Mouse (Mus musculus): ENCODE results near the gene Tjap1. TPM values are rescaled to one million over a fixed set of nuclear protein-coding genes. Genes with fewer than 3 reads are reported as not detected.

The Tjap1 gene
- 1.1 TPM for polyA plus RNA-seq (2014; fragmentation: Illumina TruSeq; extraction: RNeasy Lipid Tissue Mini Kit (QIAGEN cat#74804); ENCODE audit: low read depth, low replicate concordance)

GRCm38 (mm10) chr17:46282483-46283123 is at the start of gene Tjap1:
TSS of gene Tjap1 (minus strand) at chr17:46283026.

GRCm38 (mm10) chr17:46327906-46328534 is 45.2 kb upstream of the Tjap1 start, which contains the start of gene Abcc10:
TSS of gene Abcc10 (minus strand) at chr17:46328352.

GRCm38 (mm10) chr17:46297364-46298219 is 14.8 kb upstream of the Tjap1 start, which contains the start of gene Dlk2:
TSS of gene Dlk2 (plus strand) at chr17:46297421.

GRCm38 (mm10) chr17:46253452-46254084 is 29.3 kb downstream of the Tjap1 start, which contains the start of gene Lrrc73:
TSS of gene Lrrc73 (plus strand) at chr17:46253531.

GRCm38 (mm10) chr17:46247512-46248188 is 35.2 kb downstream of the Tjap1 start, which contains the start of the genes Polr1c and Yipf3:
TSS of gene Polr1c (minus strand) at chr17:46248054.
TSS of gene Yipf3 (plus strand) at chr17:46248080.

Other genes with a start within 250 kb of the Tjap1 start
- gene Mrps18a, start 172.0 kb downstream of the Tjap1 start, polyA plus RNA-seq (2014; fragmentation: Illumina TruSeq; extraction: RNeasy Lipid Tissue Mini Kit (QIAGEN cat#74804); ENCODE audit: low read depth, low replicate concordance): 20.5 TPM
- gene Rsph9, start 138.8 kb downstream of the Tjap1 start, polyA plus RNA-seq (2014; fragmentation: Illumina TruSeq; extraction: RNeasy Lipid Tissue Mini Kit (QIAGEN cat#74804); ENCODE audit: low read depth, low replicate concordance): not detected
- 1.5 TPM for gene Mad2l1bp, start 129.5 kb downstream of the Tjap1 start, polyA plus RNA-seq (2014; fragmentation: Illumina TruSeq; extraction: RNeasy Lipid Tissue Mini Kit (QIAGEN cat#74804); ENCODE audit: low read depth, low replicate concordance)
- 9.3 TPM for gene Gtpbp2, start 122.0 kb downstream of the Tjap1 start, polyA plus RNA-seq (2014; fragmentation: Illumina TruSeq; extraction: RNeasy Lipid Tissue Mini Kit (QIAGEN cat#74804); ENCODE audit: low read depth, low replicate concordance)
- gene Polh, start 80.4 kb downstream of the Tjap1 start, polyA plus RNA-seq (2014; fragmentation: Illumina TruSeq; extraction: RNeasy Lipid Tissue Mini Kit (QIAGEN cat#74804); ENCODE audit: low read depth, low replicate concordance): 35.7 TPM
- 41.4 TPM for gene Xpo5, start 80.2 kb downstream of the Tjap1 start, polyA plus RNA-seq (2014; fragmentation: Illumina TruSeq; extraction: RNeasy Lipid Tissue Mini Kit (QIAGEN cat#74804); ENCODE audit: low read depth, low replicate concordance)
- gene Polr1c, start 35.0 kb downstream of the Tjap1 start, polyA plus RNA-seq (2014; fragmentation: Illumina TruSeq; extraction: RNeasy Lipid Tissue Mini Kit (QIAGEN cat#74804); ENCODE audit: low read depth, low replicate concordance): 7.2 TPM
- 3.4 TPM for gene Yipf3, start 34.9 kb downstream of the Tjap1 start, polyA plus RNA-seq (2014; fragmentation: Illumina TruSeq; extraction: RNeasy Lipid Tissue Mini Kit (QIAGEN cat#74804); ENCODE audit: low read depth, low replicate concordance)
- gene Lrrc73, start 29.5 kb downstream of the Tjap1 start, polyA plus RNA-seq (2014; fragmentation: Illumina TruSeq; extraction: RNeasy Lipid Tissue Mini Kit (QIAGEN cat#74804); ENCODE audit: low read depth, low replicate concordance): not detected
- not detected for gene Dlk2, start 14.4 kb upstream of the Tjap1 start, polyA plus RNA-seq (2014; fragmentation: Illumina TruSeq; extraction: RNeasy Lipid Tissue Mini Kit (QIAGEN cat#74804); ENCODE audit: low read depth, low replicate concordance)
- 0.29 TPM for gene Abcc10, start 45.3 kb upstream of the Tjap1 start, polyA plus RNA-seq (2014; fragmentation: Illumina TruSeq; extraction: RNeasy Lipid Tissue Mini Kit (QIAGEN cat#74804); ENCODE audit: low read depth, low replicate concordance)
- 39.9 TPM for gene Zfp318, start 100.7 kb upstream of the Tjap1 start, polyA plus RNA-seq (2014; fragmentation: Illumina TruSeq; extraction: RNeasy Lipid Tissue Mini Kit (QIAGEN cat#74804); ENCODE audit: low read depth, low replicate concordance)
- gene Crip3, start 145.9 kb upstream of the Tjap1 start, polyA plus RNA-seq (2014; fragmentation: Illumina TruSeq; extraction: RNeasy Lipid Tissue Mini Kit (QIAGEN cat#74804); ENCODE audit: low read depth, low replicate concordance): not detected
- not detected for gene Slc22a7, start 155.4 kb upstream of the Tjap1 start, polyA plus RNA-seq (2014; fragmentation: Illumina TruSeq; extraction: RNeasy Lipid Tissue Mini Kit (QIAGEN cat#74804); ENCODE audit: low read depth, low replicate concordance)
- gene Ttbk1, start 204.6 kb upstream of the Tjap1 start, polyA plus RNA-seq (2014; fragmentation: Illumina TruSeq; extraction: RNeasy Lipid Tissue Mini Kit (QIAGEN cat#74804); ENCODE audit: low read depth, low replicate concordance): not detected
- gene Dnph1, start 213.7 kb upstream of the Tjap1 start, polyA plus RNA-seq (2014; fragmentation: Illumina TruSeq; extraction: RNeasy Lipid Tissue Mini Kit (QIAGEN cat#74804); ENCODE audit: low read depth, low replicate concordance): 1.6 TPM

Measured in adrenal gland, adult 10 weeks (tissue).